Mouse (Mus musculus) intestine, embryonic 16.5 days (tissue): ENCODE results near the gene Serpinf2. TPM values are rescaled to one million over a fixed set of nuclear protein-coding genes. Genes with fewer than 3 reads are reported as not detected.

Source experiments
- ATAC-seq: fragments of 200-750 bp; cut with Nextera tagmentation; 2 replicates; pipeline ENCODE4 v1.8.0; 2017; ENCODE audit warnings: moderate TSS enrichment, moderate library complexity
- H3K27ac ChIP-seq: fragments of 300-500 bp; sonication (generic); 2 replicates; pipeline ENCODE4 v1.5.1; 2014; ENCODE audit warnings: mild to moderate bottlenecking, low read length
- H3K27me3 ChIP-seq: fragments of 300-500 bp; sonication (generic); replicated peaks from 2 replicates; pipeline ENCODE4 v1.6.1; 2014; ENCODE audit warnings: low read length, control low read depth, mixed read lengths; ENCODE audit not compliant: control insufficient read depth, insufficient read depth
- H3K36me3 ChIP-seq: fragments of 300-500 bp; sonication (generic); 2 replicates; pipeline ENCODE4 v1.6.1; 2014; ENCODE audit warnings: low read length, control low read depth; ENCODE audit not compliant: control insufficient read depth, insufficient read depth
- H3K4me1 ChIP-seq: fragments of 300-500 bp; sonication (generic); 2 replicates; pipeline ENCODE4 v1.6.1; 2014; ENCODE audit warnings: low read length, control low read depth, mixed read lengths; ENCODE audit not compliant: control insufficient read depth, insufficient read depth
- H3K4me2 ChIP-seq: fragments of 300-500 bp; sonication (generic); 2 replicates; pipeline ENCODE4 v1.6.1; 2014; ENCODE audit warnings: low read depth, low read length, control low read depth
- H3K4me3 ChIP-seq: fragments of 300-500 bp; sonication (generic); 2 replicates; pipeline ENCODE4 v1.5.1; 2014; ENCODE audit warnings: mild to moderate bottlenecking, low read length
- H3K9ac ChIP-seq: fragments of 300-500 bp; sonication (generic); 2 replicates; pipeline ENCODE4 v1.6.1; 2014; ENCODE audit warnings: low read depth, low read length
- H3K9me3 ChIP-seq: fragments of 300-500 bp; sonication (generic); 2 replicates; pipeline ENCODE4 v1.6.1; 2016; ENCODE audit warnings: low read length, control low read depth; ENCODE audit not compliant: control insufficient read depth
- WGBS: fragments of 180-500 bp; shearing (Covaris S2); extraction: QIAGEN DNeasy Blood & Tissue Kit; methylation state at CpG from one replicate; pipeline ENCODE4 v1.1.7; 2014; 5-methylcytosine and 5-hydroxymethylcytosine counted together
- polyA plus RNA-seq: library from polyadenylated mRNA; unstranded; fragments of >200 nt; fragmentation: Nextera tagmentation; extraction: Ambion mirVana; gene quantifications from 2 replicates; pipeline ENCODE4 v1.2.1, GENCODE M21; 2015

Serpinf2 gene
- polyA plus RNA-seq, 1 experiment from 2014 or later: 32.8 TPM

DNA sequence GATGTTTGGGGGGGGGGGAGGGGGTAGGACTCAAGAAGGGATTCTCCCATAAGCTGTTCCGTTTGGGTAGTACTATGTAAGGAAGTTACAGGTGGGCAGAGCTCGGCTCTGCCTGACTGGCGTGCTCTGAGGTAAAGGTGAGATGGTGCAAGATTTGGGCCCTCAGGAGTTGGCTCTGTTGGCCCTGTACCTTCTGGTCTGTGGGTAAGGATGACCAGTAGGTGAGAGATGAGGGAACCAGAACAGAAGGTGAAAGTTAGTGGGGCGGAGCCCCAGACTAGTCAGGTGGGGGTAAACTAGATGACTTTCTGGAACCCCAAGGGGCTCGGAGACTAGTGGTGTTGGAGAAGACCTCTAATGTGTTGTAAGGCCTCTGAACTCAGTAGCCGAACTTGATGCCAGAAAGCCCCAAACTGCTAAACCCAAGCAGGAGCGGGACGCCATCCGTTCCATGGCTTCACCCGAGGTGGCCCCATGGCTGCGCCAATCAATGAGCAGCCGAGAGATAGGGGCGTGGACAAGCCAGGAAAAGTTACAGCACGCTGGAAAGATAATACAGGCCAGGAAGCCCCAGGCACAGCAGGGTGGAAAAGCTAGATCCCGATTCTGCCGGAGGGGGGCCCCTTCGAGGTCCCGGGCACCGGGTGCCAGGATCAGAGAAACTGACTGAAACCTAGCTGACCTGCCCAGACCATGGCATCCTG lies 28.3 kb upstream of the Serpinf2 start:
- H3K4me1 ChIP-seq: peaks cover 23% of the 10 kb centered on the region
- H3K4me3 ChIP-seq: peak overlapping the region; percentile 56
- peak; percentile 81 for ATAC-seq
- H3K36me3 ChIP-seq: peaks cover 3% of the 10 kb centered on the region; the same call in 1 of the 2 replicates
- H3K27ac ChIP-seq: 0 out of 2 replicates have a peak overlapping the region, but pooled peaks have one; percentile 16
- H3K4me2 ChIP-seq: peak overlapping the region; percentile 89
- H3K27me3 ChIP-seq: no peaks in the 10 kb centered on the region
- 16% methylated on average over 19 of the region's 19 CpGs for WGBS
- H3K9me3 ChIP-seq: no peaks in the 10 kb centered on the region
- peak overlapping the region; percentile 75 for H3K9ac ChIP-seq

DNA sequence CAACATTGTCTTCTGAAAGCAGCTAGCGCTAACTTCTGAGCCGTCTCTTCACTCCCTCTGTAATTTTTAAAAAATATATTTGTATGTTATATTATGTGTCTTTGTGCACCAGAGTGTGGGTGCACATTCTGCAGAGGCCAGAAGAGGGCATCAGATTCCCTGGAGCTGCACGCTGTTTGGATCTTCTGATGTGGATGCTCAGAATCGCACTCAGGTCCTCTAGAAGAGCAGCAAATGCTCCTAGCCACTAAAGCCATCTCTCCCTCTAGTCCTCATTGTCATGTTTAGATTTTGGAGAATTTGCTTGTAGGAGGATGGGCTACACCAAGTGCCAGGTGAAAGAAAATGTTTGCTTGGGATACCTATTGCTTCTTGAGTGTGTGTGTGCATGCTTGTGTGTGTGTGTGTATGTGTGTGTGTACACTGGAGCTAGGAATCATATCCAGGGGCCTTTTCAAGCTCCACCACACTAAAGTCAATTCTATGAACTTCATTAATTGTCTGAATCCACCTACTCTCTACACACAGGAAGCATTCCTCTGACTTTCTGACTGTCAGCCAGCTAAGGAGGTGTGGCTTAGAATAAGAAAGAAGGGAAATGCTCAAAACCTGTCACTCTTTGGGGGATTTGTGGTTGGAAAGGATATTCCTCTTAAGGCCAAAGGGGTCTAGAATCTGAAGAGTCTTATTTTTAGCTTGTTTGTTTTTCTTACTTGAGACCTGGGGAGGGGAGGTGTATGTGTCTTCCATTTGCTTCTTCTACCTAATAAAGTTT lies 27.5 kb upstream of the Serpinf2 start:
- H3K27me3 ChIP-seq: no peaks in the 10 kb centered on the region
- H3K9me3 ChIP-seq: no peaks in the 10 kb centered on the region
- WGBS: 97% methylated on average over 4 of the region's 4 CpGs
- no peak for ATAC-seq
- no peak overlapping the region for H3K27ac ChIP-seq
- no peak overlapping the region for H3K4me3 ChIP-seq
- H3K4me2 ChIP-seq: no peak overlapping the region
- H3K4me1 ChIP-seq: peaks cover 29% of the 10 kb centered on the region
- H3K36me3 ChIP-seq: peaks cover 3% of the 10 kb centered on the region; the same call in 1 of the 2 replicates
- H3K9ac ChIP-seq: no peak overlapping the region

DNA sequence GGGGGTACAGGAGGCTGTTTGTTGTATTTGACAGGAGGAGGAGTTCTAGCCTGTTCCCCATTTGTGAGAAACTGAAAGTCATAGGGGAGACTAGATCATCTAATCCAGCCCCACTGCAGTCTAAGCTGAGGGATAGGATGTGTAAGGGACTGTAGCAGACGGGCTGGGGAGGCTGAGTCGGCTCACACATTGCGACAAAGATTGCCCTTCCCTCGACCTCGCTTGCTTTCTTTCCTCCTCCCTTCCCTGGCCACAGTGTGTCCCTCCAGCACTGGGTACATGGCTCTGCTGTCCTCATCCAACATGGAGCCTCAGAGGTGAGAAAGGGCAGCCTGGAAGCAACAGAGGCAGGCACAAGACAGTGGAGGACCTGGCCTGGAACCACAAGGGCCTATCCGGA lies 25.7 kb upstream of the Serpinf2 start:
- Histone ChIP-seq H3K27ac (no peak overlapping the region), H3K9ac (no peak overlapping the region), H3K27me3 (no peaks in the 10 kb centered on the region), H3K4me2 (no peak overlapping the region), H3K4me1 (peaks cover 31% of the 10 kb centered on the region), H3K36me3 (peaks cover 3% of the 10 kb centered on the region; the same call in 1 of the 2 replicates), H3K4me3 (no peak overlapping the region), H3K9me3 (no peaks in the 10 kb centered on the region)
- no peak for ATAC-seq
- 87% methylated on average over 6 of the region's 6 CpGs for WGBS

DNA sequence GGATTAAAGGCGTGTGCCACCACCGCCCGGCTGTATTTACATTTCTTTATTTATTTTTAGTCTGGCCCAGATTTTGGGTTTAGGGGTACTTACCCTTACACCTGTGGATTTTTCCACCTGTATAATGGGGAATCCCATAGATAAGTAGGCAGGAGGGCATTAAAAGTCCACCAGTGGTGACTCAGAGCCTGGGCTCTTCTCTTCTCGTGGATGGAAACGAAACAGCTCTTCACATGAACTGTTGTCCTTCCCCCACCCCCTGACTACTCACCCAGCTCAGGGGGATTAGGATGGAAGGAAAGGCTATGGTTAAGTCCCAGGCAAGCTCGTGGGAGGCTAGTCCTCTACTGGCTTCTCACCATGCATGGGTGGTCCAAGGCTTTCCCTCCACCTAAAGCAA lies 25.0 kb upstream of the Serpinf2 start:
- ATAC-seq: no peak
- 88% methylated on average over 6 of the region's 6 CpGs for whole genome bisulfite sequencing

DNA sequence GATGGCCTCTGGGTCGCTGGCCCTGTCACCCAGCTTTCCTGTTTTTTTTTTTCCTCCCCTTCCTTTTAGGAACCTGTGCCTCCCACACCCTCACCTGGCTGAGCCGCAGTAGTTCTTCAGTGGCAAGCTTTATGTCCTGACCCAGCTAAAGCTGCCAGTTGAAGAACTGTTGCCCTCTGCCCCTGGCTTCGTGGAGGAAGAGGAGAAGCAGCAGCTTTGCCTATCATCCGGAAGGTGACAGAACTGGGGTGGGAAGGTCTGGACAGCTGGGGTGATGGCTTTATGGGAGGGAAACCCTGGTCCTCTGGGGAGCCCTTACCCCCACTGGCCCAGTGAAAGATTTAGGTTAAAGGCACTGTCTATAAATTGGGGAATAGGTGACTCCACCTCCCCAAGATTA lies 24.2 kb upstream of the Serpinf2 start:
- WGBS: 63% methylated on average over 4 of the region's 4 CpGs
- Histone ChIP-seq H3K4me3 (peak overlapping the region; percentile 73), H3K36me3 (peaks cover 3% of the 10 kb centered on the region; the same call in 1 of the 2 replicates), H3K27ac (peak overlapping the region; percentile 49; the same call in 1 of the 2 replicates), H3K9me3 (no peaks in the 10 kb centered on the region), H3K9ac (no peak overlapping the region), H3K4me1 (peaks cover 35% of the 10 kb centered on the region), H3K4me2 (peak overlapping the region; percentile 60), H3K27me3 (no peaks in the 10 kb centered on the region)
- no peak for ATAC-seq

More for the DNA sequence above, 25.0 kb upstream of the Serpinf2 start:
- Histone ChIP-seq H3K9me3 (no peaks in the 10 kb centered on the region), H3K4me1 (peaks cover 36% of the 10 kb centered on the region), H3K27me3 (no peaks in the 10 kb centered on the region), H3K9ac (no peak overlapping the region), H3K27ac (no peak overlapping the region), H3K4me2 (no peak overlapping the region), H3K36me3 (peaks cover 3% of the 10 kb centered on the region; the same call in 1 of the 2 replicates), H3K4me3 (no peak overlapping the region)

DNA sequence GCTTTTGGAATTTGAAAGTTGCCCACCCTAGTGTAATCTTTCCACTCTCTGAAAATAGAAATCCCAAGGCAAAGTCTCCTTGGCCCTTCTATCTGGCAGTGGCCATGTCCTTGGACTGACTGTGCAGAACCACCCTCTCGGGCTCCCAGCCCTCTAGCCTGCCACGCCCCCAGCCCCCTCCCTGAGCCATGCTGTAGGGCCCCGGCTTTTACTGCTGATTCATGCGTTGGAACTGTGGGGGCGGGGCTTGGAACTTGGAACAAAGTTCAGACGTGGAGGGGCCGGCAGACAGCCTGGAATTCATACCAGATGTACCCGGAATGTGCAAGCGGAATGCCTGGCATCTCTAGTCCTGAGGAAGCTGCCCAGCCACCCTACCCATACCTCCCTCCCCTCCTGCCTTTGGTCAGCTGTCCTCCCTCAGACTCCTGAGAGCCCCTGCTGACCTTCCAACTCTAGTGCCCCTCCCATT lies 23.5 kb upstream of the Serpinf2 start:
- WGBS: 1% methylated on average over 9 of the region's 9 CpGs
- no peaks in the 10 kb centered on the region for H3K27me3 ChIP-seq
- H3K36me3 ChIP-seq: peaks cover 3% of the 10 kb centered on the region; the same call in 1 of the 2 replicates
- H3K27ac ChIP-seq: peak overlapping the region; percentile 93
- ATAC-seq: peak; percentile 67
- no peaks in the 10 kb centered on the region for H3K9me3 ChIP-seq
- H3K9ac ChIP-seq: peak overlapping the region; percentile 72
- peak overlapping the region; percentile 60 for H3K4me2 ChIP-seq
- H3K4me1 ChIP-seq: peaks cover 31% of the 10 kb centered on the region
- peak overlapping the region; percentile 73 for H3K4me3 ChIP-seq

DNA sequence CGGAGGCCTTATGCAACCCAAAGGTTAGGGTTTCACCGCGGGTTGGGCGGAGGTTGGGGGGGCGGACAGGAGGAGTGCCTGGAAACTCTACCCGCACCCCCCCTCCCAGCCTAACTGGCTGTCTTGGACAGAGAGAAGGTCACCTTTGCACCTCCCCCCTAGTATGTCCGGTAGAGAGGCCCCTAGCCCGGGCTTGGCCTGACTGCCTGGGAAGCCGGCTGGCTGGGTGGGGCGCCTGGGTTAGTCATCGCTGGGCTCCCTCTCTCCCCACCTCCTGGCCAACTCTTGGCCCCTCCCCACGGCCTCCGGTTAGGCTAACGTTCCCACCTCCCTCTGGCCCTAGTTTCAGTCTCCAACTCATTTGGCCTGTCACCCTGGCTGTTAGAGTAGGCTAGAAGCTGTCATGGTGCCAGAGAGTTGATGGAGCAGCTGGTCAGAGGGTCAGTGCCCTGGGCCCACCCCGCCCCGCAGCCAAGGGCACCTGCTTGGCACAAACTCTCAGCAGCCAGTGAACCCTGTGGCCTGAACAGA lies 22.9 kb upstream of the Serpinf2 start:
- peak overlapping the region; percentile 93 for H3K27ac ChIP-seq
- H3K36me3 ChIP-seq: peaks cover 3% of the 10 kb centered on the region; the same call in 1 of the 2 replicates
- peak overlapping the region; percentile 60 for H3K4me2 ChIP-seq
- peak overlapping the region; percentile 72 for H3K9ac ChIP-seq
- no peaks in the 10 kb centered on the region for H3K27me3 ChIP-seq
- peaks cover 26% of the 10 kb centered on the region for H3K4me1 ChIP-seq
- H3K4me3 ChIP-seq: peak overlapping the region; percentile 73
- WGBS: 3% methylated on average over 16 of the region's 16 CpGs
- no peaks in the 10 kb centered on the region for H3K9me3 ChIP-seq
- peak; percentile 41 for ATAC-seq

DNA sequence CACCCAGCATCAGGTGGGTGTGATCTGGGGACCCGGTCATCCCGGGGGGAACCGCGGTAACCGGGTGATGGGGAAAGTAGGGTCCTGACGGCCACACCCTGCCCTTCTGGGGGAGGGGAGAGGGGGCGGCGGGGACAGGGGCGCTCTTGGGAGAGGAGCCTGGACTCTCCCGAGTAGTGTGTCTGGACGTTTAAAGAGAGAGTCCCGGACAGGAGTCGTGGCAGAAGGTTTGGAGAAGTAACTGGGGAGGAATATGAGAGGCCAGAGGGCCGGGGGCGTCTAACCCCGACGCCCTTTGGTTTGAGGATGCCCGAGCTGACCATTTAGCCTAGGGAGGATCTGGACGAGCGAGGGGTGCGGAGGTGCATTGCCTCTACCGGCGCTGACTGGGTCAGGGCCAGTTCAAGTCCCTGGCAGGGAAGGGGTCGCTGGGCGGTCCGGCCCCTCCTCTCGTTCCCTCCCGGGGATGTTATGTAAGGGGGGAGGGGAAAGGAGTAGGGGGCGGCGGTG lies 22.4 kb upstream of the Serpinf2 start:
- Histone ChIP-seq H3K36me3 (peaks cover 3% of the 10 kb centered on the region; the same call in 1 of the 2 replicates), H3K4me2 (peak overlapping the region; percentile 60), H3K27ac (peak overlapping the region; percentile 93), H3K9ac (peak overlapping the region; percentile 72), H3K9me3 (no peaks in the 10 kb centered on the region), H3K27me3 (no peaks in the 10 kb centered on the region), H3K4me1 (peaks cover 25% of the 10 kb centered on the region), H3K4me3 (peak overlapping the region; percentile 73)
- under 1% methylated on average over 30 of the region's 30 CpGs for WGBS
- ATAC-seq: peak; percentile 17; the same call in 1 of the 2 replicates
